Mouse (Mus musculus) heart, postnatal 4 days (tissue): ENCODE results near the gene Slc2a9. TPM values are rescaled to one million over a fixed set of nuclear protein-coding genes. Genes with fewer than 3 reads are reported as not detected.
"Not testable (repeated sequence)": the region's sequence is repeated elsewhere in the genome, so short reads cannot be mapped to it uniquely, and the experiment has no call there.

Source experiments
- DNase-seq: peaks from one replicate; pipeline ENCODE4 v3.0.0; 2021
- total RNA-seq, 2 experiments: library from RNA; stranded (reverse); gene quantifications; 2 replicates each; pipeline ENCODE4 v1.2.3; 2021

Gene Slc2a9
- total RNA-seq, 2 experiments from 2014 or later: 1.8 to 2.0 TPM

DNA sequence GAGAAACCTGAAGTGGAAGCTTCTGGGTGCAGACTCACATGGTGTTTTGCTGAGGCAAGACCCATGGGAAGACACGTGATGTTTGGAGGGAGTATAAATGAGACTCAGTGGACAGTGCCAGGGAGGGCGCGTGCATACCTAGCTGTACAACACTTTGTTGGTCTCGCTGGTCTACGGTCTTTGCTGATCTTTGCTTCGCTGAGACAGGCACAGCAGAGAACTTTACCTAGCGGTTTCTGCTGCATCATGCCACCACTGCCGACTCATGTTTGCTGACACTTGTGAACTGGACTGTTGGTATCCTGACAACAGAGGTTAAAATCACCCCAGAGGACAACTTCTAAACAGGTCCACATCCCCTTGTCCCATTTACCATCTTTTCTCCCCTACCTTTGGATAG lies 2.9 kb downstream of the Slc2a9 start:
- DNase-seq: no peak

- DNase-seq: no peak
These were observed 3.6 kb downstream of the Slc2a9 start for GRCm38 (mm10) chr5:38499316-38499811.

- DNase-seq: no peak
These were observed 4.5 kb downstream of the Slc2a9 start for GRCm38 (mm10) chr5:38498479-38498878.

DNA sequence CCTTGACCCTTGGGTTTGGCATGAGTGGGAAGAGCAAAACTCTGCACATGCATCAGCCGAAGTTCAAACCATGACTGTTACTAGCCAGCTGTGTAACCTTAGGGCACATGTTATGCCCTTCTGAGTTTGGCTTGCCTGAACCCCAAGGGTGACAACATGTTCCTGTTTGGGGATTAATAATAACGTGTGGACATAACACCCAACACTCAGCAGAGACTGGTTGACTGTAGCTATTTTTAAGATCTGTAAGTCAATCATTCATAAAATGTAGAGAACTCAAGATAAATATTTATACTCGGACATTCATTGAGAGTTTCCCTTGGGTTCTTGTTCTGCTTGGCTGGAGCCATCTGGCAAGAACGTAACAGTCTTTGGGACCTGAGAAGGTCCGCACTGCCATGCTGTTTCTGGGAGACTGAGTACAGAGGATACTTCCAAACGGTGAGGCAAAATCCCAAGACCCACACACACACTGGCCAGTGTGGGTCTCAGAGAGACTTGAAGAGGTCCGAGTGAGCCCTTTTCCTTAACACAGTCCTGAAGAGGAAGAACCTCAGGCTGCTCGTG lies 6.4 kb downstream of the Slc2a9 start:
- no peak for DNase-seq

- no peak for DNase-seq
These were observed 9.1 kb downstream of the Slc2a9 start for GRCm38 (mm10) chr5:38493890-38494289.

DNA sequence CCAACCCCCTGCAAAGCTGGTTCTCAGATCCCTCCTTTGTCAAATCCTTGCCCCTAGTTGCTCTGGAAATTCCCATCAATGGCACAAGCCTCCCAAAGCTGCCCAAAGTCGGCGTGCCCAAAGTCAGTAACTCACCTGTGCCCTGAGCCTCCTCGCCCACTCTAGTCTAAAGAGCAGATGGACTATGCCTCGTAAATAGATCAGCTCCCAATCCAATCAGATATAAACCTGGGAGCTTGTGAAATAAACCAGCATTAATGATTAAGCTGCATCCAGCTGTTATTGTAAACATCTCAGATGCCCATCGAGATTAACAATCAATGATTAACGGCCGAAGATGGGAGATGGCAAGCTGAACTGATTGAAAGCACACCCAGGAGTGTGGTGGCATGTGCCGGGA lies 11.2 kb downstream of the Slc2a9 start:
- DNase-seq: no peak

- no peak for DNase-seq
These were observed 13.2 kb downstream of the Slc2a9 start for GRCm38 (mm10) chr5:38489739-38490138.

GRCm38 (mm10) chr5:38488673-38489615 lies 14.0 kb downstream of the Slc2a9 start:
- no peak for DNase-seq

DNA sequence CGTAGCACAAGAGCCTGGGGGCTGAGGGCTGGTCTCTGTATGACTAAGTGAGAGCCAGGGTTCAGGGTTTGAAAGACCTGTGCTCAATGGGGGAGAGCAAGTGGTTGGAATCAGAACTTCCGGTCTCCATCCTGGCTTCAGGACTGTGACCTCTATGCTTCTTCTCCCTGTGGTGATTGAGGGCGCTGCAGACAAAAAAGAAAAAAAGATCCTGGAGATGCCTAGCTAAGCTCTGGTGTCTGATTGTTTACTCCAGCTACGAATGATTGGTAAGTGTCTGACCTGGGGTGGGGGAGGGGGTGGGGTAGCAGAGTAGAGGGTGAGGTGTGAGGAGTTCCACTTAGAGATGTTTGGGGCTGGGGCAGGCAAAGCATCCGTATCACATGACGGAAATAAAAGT lies 14.9 kb downstream of the Slc2a9 start:
- DNase-seq: no peak

- no peak for DNase-seq
These were observed 15.7 kb downstream of the Slc2a9 start for GRCm38 (mm10) chr5:38487247-38487646.

GRCm38 (mm10) chr5:38485946-38486345 lies 17.0 kb downstream of the Slc2a9 start:
- no peak for DNase-seq

DNA sequence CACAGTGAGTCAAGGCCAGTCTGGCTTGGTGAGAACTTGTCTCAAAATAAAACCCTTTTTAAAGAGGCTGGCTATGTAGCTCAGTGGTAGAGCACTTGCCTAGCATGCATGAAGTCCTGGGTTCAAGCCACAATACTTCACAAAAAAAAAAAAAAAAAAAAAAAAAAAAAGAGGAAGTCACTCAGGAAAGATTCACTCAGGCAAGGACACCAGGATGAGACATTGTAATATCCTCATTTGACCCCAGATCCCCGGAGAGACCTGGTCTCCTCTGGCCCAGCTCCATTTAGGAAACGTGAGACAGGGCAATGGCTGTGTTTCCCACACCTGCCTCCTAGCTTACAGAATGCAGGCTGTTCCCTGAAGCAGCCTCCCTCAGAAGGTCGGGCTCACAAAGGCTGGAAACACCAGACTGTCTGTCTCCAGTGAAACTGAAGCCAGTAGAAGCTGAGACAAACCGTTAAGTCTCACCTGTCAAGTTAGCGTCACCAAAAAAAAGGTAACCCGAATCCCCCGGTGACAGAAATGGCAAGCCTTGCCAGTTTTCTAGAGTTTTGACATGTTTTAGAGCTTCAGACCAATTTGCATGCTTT lies 19.3 kb downstream of the Slc2a9 start:
- DNase-seq: no peak

- no peak for DNase-seq
These were observed 21.9 kb downstream of the Slc2a9 start for GRCm38 (mm10) chr5:38480822-38481707.

DNA sequence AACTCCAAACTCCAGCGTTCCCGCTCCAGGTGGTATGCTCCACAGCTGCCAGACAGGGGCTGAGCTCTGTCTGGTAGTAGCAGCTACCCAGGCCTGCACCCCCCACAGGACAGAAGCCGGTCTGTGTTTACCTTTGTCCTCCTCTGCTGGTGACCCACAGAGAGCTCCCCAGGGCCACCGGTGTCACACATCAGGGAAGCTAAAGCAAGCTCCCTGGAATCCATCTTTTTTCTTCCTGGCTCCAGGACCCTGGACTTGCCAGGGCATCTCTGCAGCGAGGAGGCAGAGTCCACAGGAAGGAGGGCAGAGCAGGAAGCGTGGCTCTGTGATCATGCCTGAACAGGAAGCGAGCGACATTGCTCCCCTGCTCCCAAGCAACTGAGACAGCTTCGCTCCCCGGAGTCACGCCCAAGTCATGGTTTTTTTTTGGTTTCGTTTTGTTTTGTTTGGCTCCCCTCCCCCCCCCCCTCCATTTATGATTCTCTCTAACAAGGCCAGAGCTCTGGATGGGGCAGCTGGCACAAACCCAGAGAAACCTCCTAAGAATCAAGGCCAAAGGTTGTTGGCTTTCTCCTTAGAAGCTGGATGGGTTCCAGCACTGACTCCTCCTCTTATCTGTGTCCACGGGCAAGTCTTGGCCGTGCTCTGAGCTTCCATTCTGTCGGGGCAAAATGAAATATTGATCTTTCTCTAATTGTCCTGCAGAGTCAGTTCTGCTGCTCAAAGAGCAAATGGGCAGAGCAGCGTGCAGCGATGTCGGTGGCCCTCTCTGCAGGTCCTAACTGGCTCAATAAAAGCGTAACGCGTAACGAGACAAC lies 22.8 kb downstream of the Slc2a9 start:
- DNase-seq: peak; percentile 47

- DNase-seq: not testable (repeated sequence)
These were observed 23.4 kb downstream of the Slc2a9 start for GRCm38 (mm10) chr5:38479545-38479907.

- DNase-seq: no peak
These were observed 23.9 kb downstream of the Slc2a9 start for GRCm38 (mm10) chr5:38479027-38479426.

DNA sequence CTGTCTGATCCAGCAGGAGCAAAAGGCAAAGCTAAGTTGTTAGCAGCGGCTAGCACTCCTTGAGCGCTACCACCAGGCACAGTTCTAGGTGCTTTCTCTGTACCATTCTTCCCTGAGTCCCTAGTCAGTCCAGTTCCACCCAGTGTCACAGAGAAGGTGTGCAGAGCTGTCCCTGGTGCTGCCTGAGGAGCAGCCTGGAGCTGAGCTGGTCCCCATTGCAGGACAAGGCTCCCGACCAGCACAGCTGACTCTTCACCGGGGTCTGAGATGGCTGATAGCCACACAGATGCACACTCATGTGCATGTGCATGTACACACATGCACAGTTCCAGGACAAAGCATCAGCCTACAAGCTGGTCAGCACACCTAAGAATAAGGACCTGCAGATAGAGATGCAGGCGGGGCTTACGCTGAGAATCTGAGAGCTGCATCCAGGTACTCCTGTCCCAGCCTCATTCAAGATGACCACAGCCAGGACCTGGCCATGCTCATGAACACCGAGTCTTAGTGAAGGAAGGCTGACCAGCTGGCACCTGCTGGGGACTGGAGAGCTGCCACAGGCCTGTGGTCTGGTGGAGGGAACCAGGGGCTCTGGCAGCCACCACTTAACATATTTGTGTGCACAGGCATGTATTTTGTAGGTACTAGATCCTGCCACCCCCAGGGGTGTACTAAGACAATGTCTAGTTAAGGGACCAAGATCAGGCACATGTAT lies 25.1 kb downstream of the Slc2a9 start:
- DNase-seq: peak; percentile 30

- DNase-seq: peak; percentile 56
These were observed 25.9 kb downstream of the Slc2a9 start for GRCm38 (mm10) chr5:38476861-38477565.

GRCm38 (mm10) chr5:38470881-38471280 lies 32.1 kb downstream of the Slc2a9 start:
- DNase-seq: no peak
